Mouse (Mus musculus) right cerebral cortex, adult 18-20 months (tissue): ENCODE data around the gene C1s1.
"Not testable (repeated sequence)": the region's sequence is repeated elsewhere in the genome, so short reads cannot be mapped to it uniquely, and the experiment has no call there.

ENCODE experiments used
- DNase-seq: peaks from one replicate; pipeline ENCODE4 v3.0.0; 2022; ENCODE audit warnings: mixed read lengths

C1s1 gene

GRCm38 (mm10) chr6:124509192-124509591 lies 33.0 kb downstream of the C1s1 start:
- DNase-seq = not testable (repeated sequence)

GRCm38 (mm10) chr6:124508292-124508691 lies 33.9 kb downstream of the C1s1 start:
- DNase-seq = peak; percentile 19

- DNase-seq = no peak
Measured at GRCm38 (mm10) chr6:124506991-124507390, 35.2 kb downstream of the C1s1 start.

- DNase-seq = no peak
Measured at GRCm38 (mm10) chr6:124505028-124505427, 37.1 kb downstream of the C1s1 start.

GRCm38 (mm10) chr6:124502021-124502420 lies 40.1 kb downstream of the C1s1 start:
- no peak for DNase-seq

- DNase-seq = no peak
Measured at GRCm38 (mm10) chr6:124501473-124501872, 40.7 kb downstream of the C1s1 start.

- no peak for DNase-seq
Measured at GRCm38 (mm10) chr6:124499914-124500566, 42.1 kb downstream of the C1s1 start.

GRCm38 (mm10) chr6:124496054-124496453 lies 46.1 kb downstream of the C1s1 start:
- no peak for DNase-seq

GRCm38 (mm10) chr6:124493886-124494285 lies 48.3 kb downstream of the C1s1 start:
- no peak for DNase-seq

GRCm38 (mm10) chr6:124492842-124493561 lies 49.2 kb downstream of the C1s1 start, which contains the start of gene C1rl:
C1rl (plus strand) TSS chr6:124493113.
- DNase-seq = peak; percentile 52

- DNase-seq = no peak
Measured at GRCm38 (mm10) chr6:124491427-124491826, 50.7 kb downstream of the C1s1 start.

GRCm38 (mm10) chr6:124488952-124489351 lies 53.2 kb downstream of the C1s1 start:
- DNase-seq = no peak

- DNase-seq = no peak
Measured at GRCm38 (mm10) chr6:124487509-124487908, 54.6 kb downstream of the C1s1 start.

GRCm38 (mm10) chr6:124485414-124486144 lies 56.6 kb downstream of the C1s1 start:
- DNase-seq = no peak

GRCm38 (mm10) chr6:124484851-124485250 lies 57.3 kb downstream of the C1s1 start:
- no peak for DNase-seq

- not testable (repeated sequence) for DNase-seq
Measured at GRCm38 (mm10) chr6:124483831-124484230, 58.3 kb downstream of the C1s1 start.

- peak; percentile 34 for DNase-seq
Measured at GRCm38 (mm10) chr6:124481571-124481970, 60.6 kb downstream of the C1s1 start.
